Mouse (Mus musculus) ES-Bruce4 (cell line): ENCODE measurements around the gene Pofut2. TPM values are rescaled to one million over a fixed set of nuclear protein-coding genes. Genes with fewer than 3 reads are reported as not detected.

Source experiments
- H3K27ac ChIP-seq: 2 replicates; pipeline ENCODE4 v1.5.1; 2012; ENCODE audit warnings: low read length, inconsistent platforms; ENCODE audit not compliant: insufficient read depth
- H3K27me3 ChIP-seq: 2 replicates; pipeline ENCODE4 v1.6.1; 2012; ENCODE audit warnings: mild to moderate bottlenecking, low read length, inconsistent platforms; ENCODE audit not compliant: control insufficient read depth, poor library complexity, insufficient read depth, severe bottlenecking
- H3K36me3 ChIP-seq: 2 replicates; pipeline ENCODE4 v1.6.1; 2012; ENCODE audit warnings: inconsistent platforms, mild to moderate bottlenecking, low read length, moderate library complexity; ENCODE audit not compliant: control insufficient read depth, poor library complexity, insufficient read depth, severe bottlenecking
- H3K4me1 ChIP-seq: one replicate; pipeline ENCODE4 v1.8.1; 2011; ENCODE audit warnings: low read length; ENCODE audit not compliant: control insufficient read depth, insufficient read depth
- H3K4me3 ChIP-seq: 2 replicates; pipeline ENCODE4 v1.5.1; 2011; ENCODE audit warnings: low read depth, mild to moderate bottlenecking, low read length
- H3K9ac ChIP-seq: 2 replicates; pipeline ENCODE4 v1.6.1; 2012; ENCODE audit warnings: low read depth, mild to moderate bottlenecking, inconsistent platforms; ENCODE audit not compliant: poor library complexity, severe bottlenecking
- H3K9me3 ChIP-seq: replicated peaks from 2 replicates; pipeline ENCODE4 v1.6.1; 2012; ENCODE audit warnings: mild to moderate bottlenecking, low read length, inconsistent platforms; ENCODE audit not compliant: control insufficient read depth, poor library complexity, insufficient read depth, severe bottlenecking
- CTCF ChIP-seq: IDR thresholded peaks from one replicate; pipeline ENCODE4 v1.8.1; 2011; ENCODE audit warnings: low read depth, low read length
- EP300 ChIP-seq: IDR thresholded peaks from 2 replicates; pipeline ENCODE4 v1.6.1; 2011; ENCODE audit warnings: low read depth, low read length; ENCODE audit not compliant: insufficient read depth
- POLR2A ChIP-seq: IDR thresholded peaks from one replicate; pipeline ENCODE4 v1.8.1; 2011; ENCODE audit warnings: low read length; ENCODE audit not compliant: insufficient read depth
- polyA plus RNA-seq: library from polyadenylated mRNA; stranded (reverse); fragments of >200 nt; gene quantifications from 2 replicates; pipeline ENCODE4 v1.2.4, GENCODE M21; 2011; ENCODE audit warnings: low read depth; ENCODE audit not compliant: missing spikeins, insufficient read depth, insufficient read length

Gene Pofut2
- polyA plus RNA-seq, 1 experiment: 30.5 TPM

DNA sequence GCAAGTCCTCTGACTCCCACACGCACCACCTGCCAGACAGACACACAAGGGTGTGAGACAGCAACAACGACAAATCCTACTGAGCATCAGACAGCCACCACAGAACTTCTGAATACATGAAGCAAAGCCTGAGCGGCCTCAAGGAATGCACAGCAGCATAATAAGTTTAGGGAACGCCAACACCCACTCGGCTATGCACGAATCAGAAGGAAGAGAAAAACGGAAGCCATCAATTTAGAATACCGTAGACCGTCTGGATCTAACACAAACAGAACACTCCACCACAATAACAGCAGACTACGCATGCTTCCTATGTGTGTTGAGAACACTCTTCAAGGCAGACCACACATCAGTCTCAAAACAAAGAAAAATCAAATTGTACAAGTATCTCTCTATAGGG is 50.0 kb downstream of the Pofut2 start:
- no peak overlapping the region for H3K4me3 ChIP-seq
- H3K27me3 ChIP-seq: no peaks in the 10 kb centered on the region
- H3K4me1 ChIP-seq: no peaks in the 10 kb centered on the region
- H3K9me3 ChIP-seq: no peaks in the 10 kb centered on the region
- H3K36me3 ChIP-seq: no peaks in the 10 kb centered on the region
- no peak overlapping the region for H3K27ac ChIP-seq
- no peak overlapping the region for H3K9ac ChIP-seq
- TF ChIP-seq CTCF (no peak), POLR2A (no peak), EP300 (no peak)

DNA sequence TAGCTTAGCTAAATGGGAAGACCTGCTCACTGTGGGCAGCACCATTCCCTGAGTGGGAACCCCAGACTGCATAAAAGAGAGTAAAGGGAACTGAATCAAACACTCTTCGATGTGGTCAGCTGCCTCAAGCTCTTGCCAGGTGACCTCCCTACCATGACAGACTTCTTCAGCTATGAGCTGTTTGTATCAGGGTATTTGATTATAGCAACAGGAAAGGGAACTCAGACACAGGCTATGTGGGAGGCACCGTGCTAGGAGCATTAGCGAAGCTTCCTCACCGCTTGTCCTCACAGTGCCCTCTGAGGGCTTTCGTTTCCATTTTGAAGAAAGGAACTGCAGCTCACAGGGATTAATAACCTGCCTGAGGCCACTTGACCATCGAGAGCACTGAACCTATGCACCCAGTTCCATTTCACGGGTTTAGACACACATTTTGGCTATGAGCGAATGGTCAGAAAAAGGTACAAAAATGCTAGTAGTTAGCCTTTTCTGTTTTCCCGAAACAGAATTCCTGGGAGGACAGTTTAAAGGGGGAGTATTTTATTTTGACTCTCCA is 55.8 kb downstream of the Pofut2 start:
- Histone ChIP-seq H3K9ac (no peak overlapping the region), H3K9me3 (no peaks in the 10 kb centered on the region), H3K36me3 (no peaks in the 10 kb centered on the region), H3K4me3 (no peak overlapping the region), H3K27me3 (no peaks in the 10 kb centered on the region), H3K4me1 (no peaks in the 10 kb centered on the region), H3K27ac (no peak overlapping the region)
- TF ChIP-seq EP300: no peak
- no peak for TF ChIP-seq POLR2A
- no peak for TF ChIP-seq CTCF

DNA sequence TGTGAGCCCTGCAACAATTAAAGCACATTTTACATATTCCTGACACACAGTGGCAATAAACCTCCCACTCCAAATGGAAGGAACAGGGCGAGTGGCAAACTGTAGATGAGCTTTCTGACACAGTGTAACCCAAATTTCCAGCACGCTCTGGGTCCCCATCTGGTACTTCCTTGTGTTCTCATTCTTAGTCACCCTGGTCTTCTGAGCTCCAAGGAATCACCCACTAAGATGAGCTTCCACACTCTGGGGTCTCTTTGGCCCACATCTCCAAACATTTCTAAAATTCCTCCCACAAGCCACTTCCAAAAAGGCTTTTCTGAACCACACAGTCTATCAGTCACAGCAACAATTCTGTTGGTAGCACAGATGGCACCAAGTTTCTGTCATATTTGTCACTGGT is 56.7 kb downstream of the Pofut2 start:
- TF ChIP-seq CTCF (no peak), EP300 (no peak), POLR2A (no peak)
- Histone ChIP-seq H3K4me3 (no peak overlapping the region), H3K27me3 (no peaks in the 10 kb centered on the region), H3K27ac (no peak overlapping the region), H3K9me3 (no peaks in the 10 kb centered on the region), H3K9ac (no peak overlapping the region), H3K4me1 (no peaks in the 10 kb centered on the region), H3K36me3 (no peaks in the 10 kb centered on the region)

Other genes with a start within 250 kb of the Pofut2 start
- gene Slc19a1, start 227.0 kb upstream of the Pofut2 start, polyA plus RNA-seq: 15.8 and 17.4 TPM in 2 replicates
- 273 and 285 TPM in 2 replicates for gene Col18a1, start 92.7 kb upstream of the Pofut2 start, polyA plus RNA-seq
- gene Adarb1, start 159.1 kb downstream of the Pofut2 start, polyA plus RNA-seq: 8.8 and 9.7 TPM in 2 replicates